Mouse (Mus musculus): ENCODE results near the gene Pym1. TPM values are rescaled to one million over a fixed set of nuclear protein-coding genes. Genes with fewer than 3 reads are reported as not detected.
A peak's percentile ranks its signal among the peaks of the same experiment; 100 is the strongest.

Pym1 gene
- polyA plus RNA-seq, 1 experiment from 2014 or later, result 27.1 TPM

- peak overlapping the region; percentile 58 for H3K4me3 ChIP-seq (ENCODE audit: low read depth, low read length)
- peaks cover 10% of the 10 kb centered on the region for H3K36me3 ChIP-seq (ENCODE audit: control insufficient read depth, insufficient read depth, low read length)
- H3K4me2 ChIP-seq (ENCODE audit: low read depth, low read length), result peak overlapping the region; percentile 90
- peak; percentile 88 for ATAC-seq (ENCODE audit: low read depth)
- H3K9ac ChIP-seq (ENCODE audit: low read depth, low read length), result peak overlapping the region; percentile 88
- peak; percentile 96 for DNase-seq (ENCODE audit: low spot score)
- peaks cover 19% of the 10 kb centered on the region; the same call in 1 of the 2 replicates for H3K4me1 ChIP-seq (ENCODE audit: control insufficient read depth, insufficient read depth, low read length)
- no peaks in the 10 kb centered on the region for H3K27me3 ChIP-seq (replicated peaks; ENCODE audit: control insufficient read depth, insufficient read depth, low read length)
- H3K9me3 ChIP-seq (ENCODE audit: control insufficient read depth, low read length), result no peaks in the 10 kb centered on the region
- H3K27ac ChIP-seq (replicated peaks; ENCODE audit: low read depth, low read length), result peak overlapping the region; percentile 96
- under 1% methylated on average over 35 of the region's 37 CpGs for WGBS
Observed at GRCm38 (mm10) chr10:128748252-128748864, 669 bp downstream of the Pym1 start.

GRCm38 (mm10) chr10:128772895-128773294, 25.2 kb downstream of the Pym1 start:
- Histone ChIP-seq H3K4me1 (ENCODE audit: control insufficient read depth, insufficient read depth, low read length) (no peaks in the 10 kb centered on the region), H3K27me3 (replicated peaks; ENCODE audit: control insufficient read depth, insufficient read depth, low read length) (no peaks in the 10 kb centered on the region), H3K4me2 (ENCODE audit: low read depth, low read length) (no peak overlapping the region), H3K36me3 (ENCODE audit: control insufficient read depth, insufficient read depth, low read length) (no peaks in the 10 kb centered on the region), H3K27ac (replicated peaks; ENCODE audit: low read depth, low read length) (no peak overlapping the region), H3K9me3 (ENCODE audit: control insufficient read depth, low read length) (no peaks in the 10 kb centered on the region), H3K4me3 (ENCODE audit: low read depth, low read length) (no peak overlapping the region), H3K9ac (ENCODE audit: low read depth, low read length) (no peak overlapping the region)
- ATAC-seq (ENCODE audit: low read depth), result no peak
- WGBS, result 85% methylated on average over 2 of the region's 2 CpGs
- peak; percentile 9 for DNase-seq (ENCODE audit: low spot score)

- no peak overlapping the region for H3K4me3 ChIP-seq (ENCODE audit: low read depth, low read length)
- no peak overlapping the region for H3K4me2 ChIP-seq (ENCODE audit: low read depth, low read length)
- DNase-seq (ENCODE audit: low spot score) (no peak), ATAC-seq (ENCODE audit: low read depth) (no peak)
- WGBS, result 20% methylated on average over 5 of the region's 5 CpGs
- no peaks in the 10 kb centered on the region for H3K36me3 ChIP-seq (ENCODE audit: control insufficient read depth, insufficient read depth, low read length)
- H3K4me1 ChIP-seq (ENCODE audit: control insufficient read depth, insufficient read depth, low read length), result peaks cover 2% of the 10 kb centered on the region; the same call in 1 of the 2 replicates
- H3K27ac ChIP-seq (replicated peaks; ENCODE audit: low read depth, low read length), result no peak overlapping the region
- no peaks in the 10 kb centered on the region for H3K9me3 ChIP-seq (ENCODE audit: control insufficient read depth, low read length)
- H3K9ac ChIP-seq (ENCODE audit: low read depth, low read length), result no peak overlapping the region
- H3K27me3 ChIP-seq (replicated peaks; ENCODE audit: control insufficient read depth, insufficient read depth, low read length), result no peaks in the 10 kb centered on the region
Observed at GRCm38 (mm10) chr10:128773685-128774084, 26.0 kb downstream of the Pym1 start.

GRCm38 (mm10) chr10:128778441-128778840, 30.8 kb downstream of the Pym1 start:
- Histone ChIP-seq H3K27ac (replicated peaks; ENCODE audit: low read depth, low read length) (peak overlapping the region; percentile 84), H3K9ac (ENCODE audit: low read depth, low read length) (no peak overlapping the region)
- no peak for DNase-seq (ENCODE audit: low spot score)

GRCm38 (mm10) chr10:128779011-128779795, 31.5 kb downstream of the Pym1 start:
- Histone ChIP-seq H3K4me3 (ENCODE audit: low read depth, low read length) (no peak overlapping the region), H3K4me2 (ENCODE audit: low read depth, low read length) (0 out of 2 replicates have a peak overlapping the region, but pooled peaks have one; percentile 4), H3K27me3 (replicated peaks; ENCODE audit: control insufficient read depth, insufficient read depth, low read length) (no peaks in the 10 kb centered on the region), H3K36me3 (ENCODE audit: control insufficient read depth, insufficient read depth, low read length) (no peaks in the 10 kb centered on the region), H3K27ac (replicated peaks; ENCODE audit: low read depth, low read length) (peak overlapping the region; percentile 84), H3K9me3 (ENCODE audit: control insufficient read depth, low read length) (peaks cover 8% of the 10 kb centered on the region), H3K9ac (ENCODE audit: low read depth, low read length) (0 out of 2 replicates have a peak overlapping the region, but pooled peaks have one; percentile 28), H3K4me1 (ENCODE audit: control insufficient read depth, insufficient read depth, low read length) (peaks cover 8% of the 10 kb centered on the region; the same call in 1 of the 2 replicates)
- ATAC-seq (ENCODE audit: low read depth) (peak; percentile 94), DNase-seq (ENCODE audit: low spot score) (peak; percentile 89)
- 11% methylated on average over 8 of the region's 8 CpGs for WGBS

More at GRCm38 (mm10) chr10:128778441-128778840, 30.8 kb downstream of the Pym1 start:
- no peaks in the 10 kb centered on the region; the same call in 1 of the 2 replicates for H3K9me3 ChIP-seq (ENCODE audit: control insufficient read depth, low read length)
- H3K4me3 ChIP-seq (ENCODE audit: low read depth, low read length), result no peak overlapping the region
- ATAC-seq (ENCODE audit: low read depth), result no peak
- H3K36me3 ChIP-seq (ENCODE audit: control insufficient read depth, insufficient read depth, low read length), result no peaks in the 10 kb centered on the region
- no peaks in the 10 kb centered on the region for H3K27me3 ChIP-seq (replicated peaks; ENCODE audit: control insufficient read depth, insufficient read depth, low read length)
- WGBS, result 87% methylated on average over 2 of the region's 2 CpGs
- H3K4me2 ChIP-seq (ENCODE audit: low read depth, low read length), result no peak overlapping the region
- peaks cover 8% of the 10 kb centered on the region; the same call in 1 of the 2 replicates for H3K4me1 ChIP-seq (ENCODE audit: control insufficient read depth, insufficient read depth, low read length)

GRCm38 (mm10) chr10:128780200-128780599, 32.5 kb downstream of the Pym1 start:
- no peak overlapping the region for H3K4me3 ChIP-seq (ENCODE audit: low read depth, low read length)
- ATAC-seq (ENCODE audit: low read depth) (no peak), DNase-seq (ENCODE audit: low spot score) (no peak)
- no peaks in the 10 kb centered on the region for H3K36me3 ChIP-seq (ENCODE audit: control insufficient read depth, insufficient read depth, low read length)
- no peak overlapping the region; the same call in 1 of the 2 replicates for H3K27ac ChIP-seq (replicated peaks; ENCODE audit: low read depth, low read length)
- peaks cover 8% of the 10 kb centered on the region; the same call in 1 of the 2 replicates for H3K4me1 ChIP-seq (ENCODE audit: control insufficient read depth, insufficient read depth, low read length)
- peaks cover 13% of the 10 kb centered on the region for H3K9me3 ChIP-seq (ENCODE audit: control insufficient read depth, low read length)
- no peak overlapping the region for H3K9ac ChIP-seq (ENCODE audit: low read depth, low read length)
- H3K4me2 ChIP-seq (ENCODE audit: low read depth, low read length), result no peak overlapping the region
- 86% methylated on average over 1 of the region's 1 CpGs for WGBS
- no peaks in the 10 kb centered on the region for H3K27me3 ChIP-seq (replicated peaks; ENCODE audit: control insufficient read depth, insufficient read depth, low read length)

- ATAC-seq (ENCODE audit: low read depth) (no peak), DNase-seq (ENCODE audit: low spot score) (no peak)
- H3K27ac ChIP-seq (replicated peaks; ENCODE audit: low read depth, low read length), result no peak within 1 kb of the TSS
- H3K9ac ChIP-seq (ENCODE audit: low read depth, low read length), result no peak within 1 kb of the TSS
- H3K4me1 ChIP-seq (ENCODE audit: control insufficient read depth, insufficient read depth, low read length), result no peaks in the 10 kb centered on the region
- no peak within 1 kb of the TSS for H3K4me3 ChIP-seq (ENCODE audit: low read depth, low read length)
- H3K9me3 ChIP-seq (ENCODE audit: control insufficient read depth, low read length), result no peaks in the 10 kb centered on the region
- no peaks in the 10 kb centered on the region for H3K36me3 ChIP-seq (ENCODE audit: control insufficient read depth, insufficient read depth, low read length)
- H3K4me2 ChIP-seq (ENCODE audit: low read depth, low read length), result no peak within 1 kb of the TSS
- no peaks in the 10 kb centered on the region for H3K27me3 ChIP-seq (replicated peaks; ENCODE audit: control insufficient read depth, insufficient read depth, low read length)
- 65% methylated on average over 7 of the region's 7 CpGs for WGBS
Observed at GRCm38 (mm10) chr10:128790398-128791124, 42.9 kb downstream of the Pym1 start, which contains the start of gene Mmp19. Gene Mmp19 (plus strand): TSS chr10:128790910.

- Histone ChIP-seq H3K27ac (replicated peaks; ENCODE audit: low read depth, low read length) (no peak overlapping the region), H3K36me3 (ENCODE audit: control insufficient read depth, insufficient read depth, low read length) (no peaks in the 10 kb centered on the region), H3K27me3 (replicated peaks; ENCODE audit: control insufficient read depth, insufficient read depth, low read length) (no peaks in the 10 kb centered on the region), H3K9me3 (ENCODE audit: control insufficient read depth, low read length) (no peaks in the 10 kb centered on the region), H3K4me2 (ENCODE audit: low read depth, low read length) (no peak overlapping the region), H3K9ac (ENCODE audit: low read depth, low read length) (no peak overlapping the region), H3K4me3 (ENCODE audit: low read depth, low read length) (no peak overlapping the region), H3K4me1 (ENCODE audit: control insufficient read depth, insufficient read depth, low read length) (no peaks in the 10 kb centered on the region)
- no peak for ATAC-seq (ENCODE audit: low read depth)
- DNase-seq (ENCODE audit: low spot score), result no peak
Observed at GRCm38 (mm10) chr10:128792041-128792440, 44.4 kb downstream of the Pym1 start.

Data from embryonic facial prominence, embryonic 14.5 days (tissue).